Mouse (Mus musculus) ES-Bruce4 (cell line): ENCODE measurements around the gene Rnf151. TPM values are rescaled to one million over a fixed set of nuclear protein-coding genes. Genes with fewer than 3 reads are reported as not detected.

Experiments used
- H3K27ac ChIP-seq: 2 replicates; pipeline ENCODE4 v1.5.1; 2012; ENCODE audit warnings: low read length, inconsistent platforms; ENCODE audit not compliant: insufficient read depth
- H3K27me3 ChIP-seq: 2 replicates; pipeline ENCODE4 v1.6.1; 2012; ENCODE audit warnings: mild to moderate bottlenecking, low read length, inconsistent platforms; ENCODE audit not compliant: control insufficient read depth, poor library complexity, insufficient read depth, severe bottlenecking
- H3K36me3 ChIP-seq: 2 replicates; pipeline ENCODE4 v1.6.1; 2012; ENCODE audit warnings: inconsistent platforms, mild to moderate bottlenecking, low read length, moderate library complexity; ENCODE audit not compliant: control insufficient read depth, poor library complexity, insufficient read depth, severe bottlenecking
- H3K4me1 ChIP-seq: one replicate; pipeline ENCODE4 v1.8.1; 2011; ENCODE audit warnings: low read length; ENCODE audit not compliant: control insufficient read depth, insufficient read depth
- H3K4me3 ChIP-seq: 2 replicates; pipeline ENCODE4 v1.5.1; 2011; ENCODE audit warnings: low read depth, mild to moderate bottlenecking, low read length
- H3K9ac ChIP-seq: 2 replicates; pipeline ENCODE4 v1.6.1; 2012; ENCODE audit warnings: low read depth, mild to moderate bottlenecking, inconsistent platforms; ENCODE audit not compliant: poor library complexity, severe bottlenecking
- H3K9me3 ChIP-seq: replicated peaks from 2 replicates; pipeline ENCODE4 v1.6.1; 2012; ENCODE audit warnings: mild to moderate bottlenecking, low read length, inconsistent platforms; ENCODE audit not compliant: control insufficient read depth, poor library complexity, insufficient read depth, severe bottlenecking
- CTCF ChIP-seq: IDR thresholded peaks from one replicate; pipeline ENCODE4 v1.8.1; 2011; ENCODE audit warnings: low read depth, low read length
- EP300 ChIP-seq: IDR thresholded peaks from 2 replicates; pipeline ENCODE4 v1.6.1; 2011; ENCODE audit warnings: low read depth, low read length; ENCODE audit not compliant: insufficient read depth
- POLR2A ChIP-seq: IDR thresholded peaks from one replicate; pipeline ENCODE4 v1.8.1; 2011; ENCODE audit warnings: low read length; ENCODE audit not compliant: insufficient read depth
- polyA plus RNA-seq: library from polyadenylated mRNA; stranded (reverse); fragments of >200 nt; gene quantifications from 2 replicates; pipeline ENCODE4 v1.2.4, GENCODE M21; 2011; ENCODE audit warnings: low read depth; ENCODE audit not compliant: missing spikeins, insufficient read depth, insufficient read length

Gene Rnf151
- not detected in 2 replicates for polyA plus RNA-seq

DNA sequence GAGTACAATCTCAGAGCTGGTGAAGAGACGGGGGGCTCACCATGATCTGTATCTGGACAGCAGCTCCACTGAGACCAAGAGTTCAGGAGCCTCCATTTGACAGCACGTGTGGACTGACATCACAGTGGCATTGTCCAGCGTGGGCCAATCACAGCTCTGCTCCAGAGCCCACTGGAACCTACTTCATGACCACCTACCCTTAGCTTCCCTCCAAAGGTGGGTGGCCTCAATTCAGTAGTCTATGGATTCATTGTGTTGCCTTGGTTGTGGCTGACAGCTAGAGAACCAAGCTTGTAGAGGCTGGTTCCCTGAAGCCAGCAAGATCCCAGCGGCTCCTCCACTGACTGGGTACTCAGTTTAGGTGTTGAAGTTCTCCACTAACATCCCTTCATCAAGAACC, at the start of gene Rnf151, which contains the start of gene Rps2:
Gene Rnf151 (minus strand): TSS at position 121 of the 400 bp plus-strand sequence.
Gene Rps2 (plus strand): TSS at position 174 of the 400 bp plus-strand sequence.
- Histone ChIP-seq H3K9ac (peak within 1 kb of the TSS; percentile 86), H3K36me3 (peaks cover 32% of the 10 kb centered on the region), H3K27me3 (no peaks in the 10 kb centered on the region), H3K27ac (no peak within 1 kb of the TSS), H3K4me3 (peak within 1 kb of the TSS; percentile 93), H3K9me3 (no peaks in the 10 kb centered on the region), H3K4me1 (no peaks in the 10 kb centered on the region)
- TF ChIP-seq CTCF = no peak
- TF ChIP-seq EP300 = no peak
- no peak for TF ChIP-seq POLR2A

GRCm38 (mm10) chr17:24766266-24766875, 48.5 kb upstream of the Rnf151 start:
- no peak overlapping the region for H3K27ac ChIP-seq
- TF ChIP-seq CTCF (no peak), POLR2A (no peak), EP300 (no peak)
- no peak overlapping the region for H3K4me3 ChIP-seq
- no peaks in the 10 kb centered on the region for H3K9me3 ChIP-seq
- H3K4me1 ChIP-seq = no peaks in the 10 kb centered on the region
- no peaks in the 10 kb centered on the region for H3K27me3 ChIP-seq
- H3K9ac ChIP-seq = no peak overlapping the region
- H3K36me3 ChIP-seq = no peaks in the 10 kb centered on the region

- H3K9ac ChIP-seq = no peak overlapping the region
- no peaks in the 10 kb centered on the region for H3K27me3 ChIP-seq
- H3K27ac ChIP-seq = no peak overlapping the region
- H3K4me3 ChIP-seq = no peak overlapping the region
- H3K9me3 ChIP-seq = no peaks in the 10 kb centered on the region
- no peaks in the 10 kb centered on the region for H3K36me3 ChIP-seq
- TF ChIP-seq POLR2A (no peak), EP300 (no peak), CTCF (no peak)
- no peaks in the 10 kb centered on the region for H3K4me1 ChIP-seq
These were observed 47.4 kb upstream of the Rnf151 start for GRCm38 (mm10) chr17:24765016-24765905.

- H3K4me1 ChIP-seq = no peaks in the 10 kb centered on the region
- no peaks in the 10 kb centered on the region for H3K27me3 ChIP-seq
- no peaks in the 10 kb centered on the region for H3K9me3 ChIP-seq
- no peak overlapping the region for H3K27ac ChIP-seq
- no peak for TF ChIP-seq POLR2A
- no peak for TF ChIP-seq CTCF
- no peak for TF ChIP-seq EP300
- H3K9ac ChIP-seq = no peak overlapping the region
- no peaks in the 10 kb centered on the region for H3K36me3 ChIP-seq
- H3K4me3 ChIP-seq = no peak overlapping the region
These were observed 43.3 kb upstream of the Rnf151 start for GRCm38 (mm10) chr17:24761121-24761520.

DNA sequence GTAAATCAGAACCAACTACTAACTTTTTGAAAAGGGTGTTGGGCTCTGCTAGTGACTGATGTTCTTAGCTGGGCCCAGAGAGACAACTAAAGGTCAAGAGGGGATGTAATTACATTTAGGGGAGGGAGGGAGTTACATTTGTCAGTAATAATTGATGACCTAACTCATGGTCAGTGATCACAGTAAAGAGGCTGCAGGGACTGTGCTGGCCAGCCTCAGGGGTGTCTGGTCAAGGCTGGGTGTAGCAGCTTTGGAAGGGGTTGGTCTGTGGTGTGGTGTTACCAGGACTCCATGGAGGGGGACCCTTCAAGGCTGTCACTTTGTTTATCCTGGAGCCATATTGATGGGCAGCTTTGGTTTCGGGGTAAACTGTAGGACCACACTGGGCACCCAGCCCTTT, 39.5 kb upstream of the Rnf151 start:
- H3K9me3 ChIP-seq = no peaks in the 10 kb centered on the region
- no peaks in the 10 kb centered on the region for H3K4me1 ChIP-seq
- H3K36me3 ChIP-seq = no peaks in the 10 kb centered on the region
- TF ChIP-seq CTCF (no peak), EP300 (no peak), POLR2A (no peak)
- no peak overlapping the region for H3K27ac ChIP-seq
- no peak overlapping the region for H3K9ac ChIP-seq
- no peaks in the 10 kb centered on the region for H3K27me3 ChIP-seq
- H3K4me3 ChIP-seq = no peak overlapping the region
